Mouse (Mus musculus) ES-Bruce4 (cell line): ENCODE data around the gene Stfa2. TPM values are rescaled to one million over a fixed set of nuclear protein-coding genes. Genes with fewer than 3 reads are reported as not detected.
"Not testable (repeated sequence)": the region's sequence is repeated elsewhere in the genome, so short reads cannot be mapped to it uniquely, and the experiment has no call there.

Experiments used
- H3K27ac ChIP-seq: 2 replicates; pipeline ENCODE4 v1.5.1; 2012; ENCODE audit warnings: low read length, inconsistent platforms; ENCODE audit not compliant: insufficient read depth
- H3K27me3 ChIP-seq: 2 replicates; pipeline ENCODE4 v1.6.1; 2012; ENCODE audit warnings: mild to moderate bottlenecking, low read length, inconsistent platforms; ENCODE audit not compliant: control insufficient read depth, poor library complexity, insufficient read depth, severe bottlenecking
- H3K36me3 ChIP-seq: 2 replicates; pipeline ENCODE4 v1.6.1; 2012; ENCODE audit warnings: inconsistent platforms, mild to moderate bottlenecking, low read length, moderate library complexity; ENCODE audit not compliant: control insufficient read depth, poor library complexity, insufficient read depth, severe bottlenecking
- H3K4me1 ChIP-seq: one replicate; pipeline ENCODE4 v1.8.1; 2011; ENCODE audit warnings: low read length; ENCODE audit not compliant: control insufficient read depth, insufficient read depth
- H3K4me3 ChIP-seq: 2 replicates; pipeline ENCODE4 v1.5.1; 2011; ENCODE audit warnings: low read depth, mild to moderate bottlenecking, low read length
- H3K9ac ChIP-seq: 2 replicates; pipeline ENCODE4 v1.6.1; 2012; ENCODE audit warnings: low read depth, mild to moderate bottlenecking, inconsistent platforms; ENCODE audit not compliant: poor library complexity, severe bottlenecking
- H3K9me3 ChIP-seq: replicated peaks from 2 replicates; pipeline ENCODE4 v1.6.1; 2012; ENCODE audit warnings: mild to moderate bottlenecking, low read length, inconsistent platforms; ENCODE audit not compliant: control insufficient read depth, poor library complexity, insufficient read depth, severe bottlenecking
- CTCF ChIP-seq: IDR thresholded peaks from one replicate; pipeline ENCODE4 v1.8.1; 2011; ENCODE audit warnings: low read depth, low read length
- EP300 ChIP-seq: IDR thresholded peaks from 2 replicates; pipeline ENCODE4 v1.6.1; 2011; ENCODE audit warnings: low read depth, low read length; ENCODE audit not compliant: insufficient read depth
- POLR2A ChIP-seq: IDR thresholded peaks from one replicate; pipeline ENCODE4 v1.8.1; 2011; ENCODE audit warnings: low read length; ENCODE audit not compliant: insufficient read depth
- polyA plus RNA-seq: library from polyadenylated mRNA; stranded (reverse); fragments of >200 nt; gene quantifications from 2 replicates; pipeline ENCODE4 v1.2.4, GENCODE M21; 2011; ENCODE audit warnings: low read depth; ENCODE audit not compliant: missing spikeins, insufficient read depth, insufficient read length

Gene Stfa2
- polyA plus RNA-seq = not detected in 2 replicates

DNA sequence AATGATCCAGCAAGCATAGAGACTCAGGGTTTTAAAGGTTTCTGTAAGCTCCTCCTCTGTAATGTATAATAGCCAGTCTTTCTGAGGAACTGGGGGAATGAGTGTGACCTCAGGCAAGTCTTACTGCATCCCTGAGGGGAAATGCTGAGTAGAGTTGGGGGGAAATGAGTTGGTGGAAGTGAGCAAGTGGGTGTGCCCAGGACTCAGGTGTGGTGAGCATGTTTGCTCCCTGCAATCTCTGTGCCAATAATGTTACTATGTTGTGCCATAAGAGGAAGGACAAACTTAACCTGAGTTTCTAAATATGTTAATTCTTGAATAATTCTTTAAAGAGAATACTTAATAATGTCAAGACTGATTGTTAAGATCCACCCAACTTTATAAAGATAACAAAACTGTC, at the start of gene Stfa2:
Gene Stfa2, minus strand, starts transcription at position 101 of the 400 bp plus-strand sequence.
- TF ChIP-seq CTCF (no peak), EP300 (no peak), POLR2A (no peak)

DNA sequence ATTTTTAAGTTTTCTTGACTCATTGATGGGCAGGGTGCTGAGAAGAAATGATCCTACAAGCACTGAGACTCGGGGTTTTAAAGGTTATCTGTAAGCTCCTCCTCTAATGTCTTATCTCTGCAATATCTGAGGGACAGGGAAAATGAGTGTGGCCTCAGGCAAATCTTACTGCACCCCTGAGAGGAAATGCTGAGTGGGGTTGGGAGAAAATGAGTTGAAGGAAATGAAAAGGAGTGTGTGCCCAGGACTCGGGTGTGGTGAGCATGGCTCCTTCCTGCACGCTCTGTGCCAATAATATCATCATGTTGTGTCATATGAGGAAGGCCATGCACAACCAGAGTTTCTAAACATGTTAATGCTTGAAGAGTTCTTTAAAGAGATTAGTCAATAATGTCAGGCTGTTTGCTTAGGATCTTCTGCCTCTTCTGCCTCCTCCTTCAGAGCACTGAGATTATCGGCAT, 47.1 kb upstream of the Stfa2 start, which contains the start of gene Stfa3:
Gene Stfa3, minus strand, starts transcription at position 51 of the 461 bp plus-strand sequence.
- no peaks in the 10 kb centered on the region for H3K4me1 ChIP-seq
- H3K27ac ChIP-seq = no peak within 1 kb of the TSS
- H3K9me3 ChIP-seq = no peaks in the 10 kb centered on the region
- no peak within 1 kb of the TSS for H3K9ac ChIP-seq
- no peaks in the 10 kb centered on the region for H3K36me3 ChIP-seq
- no peak within 1 kb of the TSS for H3K4me3 ChIP-seq
- H3K27me3 ChIP-seq = no peaks in the 10 kb centered on the region
- TF ChIP-seq POLR2A (no peak), EP300 (no peak), CTCF (no peak)

More for the DNA sequence above, at the start of gene Stfa2:
- H3K9ac ChIP-seq = no peak within 1 kb of the TSS
- no peaks in the 10 kb centered on the region for H3K27me3 ChIP-seq
- H3K4me3 ChIP-seq = no peak within 1 kb of the TSS
- H3K9me3 ChIP-seq = no peaks in the 10 kb centered on the region
- no peaks in the 10 kb centered on the region for H3K36me3 ChIP-seq
- no peak within 1 kb of the TSS for H3K27ac ChIP-seq
- no peaks in the 10 kb centered on the region for H3K4me1 ChIP-seq

DNA sequence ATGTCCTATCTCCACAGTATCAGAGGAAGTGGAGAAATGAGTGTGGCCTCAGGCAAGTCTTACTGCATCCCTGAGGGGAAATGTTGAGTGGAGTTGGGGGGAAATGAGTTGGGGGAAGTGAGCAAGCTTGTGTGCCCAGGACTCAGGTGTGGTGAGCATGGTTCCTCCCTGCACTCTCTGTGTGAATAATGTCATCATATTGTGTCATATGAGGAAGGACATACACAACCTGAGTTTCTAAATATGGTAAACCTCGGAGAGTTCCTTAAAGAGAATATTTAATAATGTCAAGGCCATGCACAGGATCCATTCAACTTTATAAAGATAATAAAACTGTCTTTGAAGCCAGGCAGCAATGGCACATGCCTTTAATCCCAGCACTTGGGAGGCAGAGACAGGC, 12.7 kb upstream of the Stfa2 start:
- H3K27me3 ChIP-seq, H3K27ac ChIP-seq, H3K4me3 ChIP-seq, H3K9me3 ChIP-seq, H3K36me3 ChIP-seq, H3K9ac ChIP-seq, H3K4me1 ChIP-seq: not testable (repeated sequence)

DNA sequence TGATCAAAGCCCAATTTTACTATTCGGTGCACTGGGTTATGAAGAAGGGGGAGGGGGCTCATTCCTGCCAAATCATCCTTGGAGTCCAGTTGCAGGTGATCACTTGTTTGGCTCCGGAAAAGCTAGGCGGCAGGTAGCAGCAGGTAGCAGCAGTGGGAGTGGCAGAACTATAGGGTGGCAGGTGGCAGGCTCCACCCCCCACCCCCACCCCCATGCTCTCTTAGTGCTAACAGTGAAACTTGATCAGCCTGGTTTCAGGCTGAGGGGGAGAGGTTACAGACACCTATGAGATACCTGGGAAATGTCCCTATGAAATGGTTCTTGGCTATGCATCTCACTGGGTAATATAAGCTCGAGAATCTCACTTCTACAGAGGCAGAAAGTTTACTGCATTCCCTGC, 19.2 kb downstream of the Stfa2 start:
- no peak overlapping the region for H3K27ac ChIP-seq
- no peaks in the 10 kb centered on the region for H3K27me3 ChIP-seq
- no peaks in the 10 kb centered on the region for H3K36me3 ChIP-seq
- no peaks in the 10 kb centered on the region for H3K9me3 ChIP-seq
- no peaks in the 10 kb centered on the region for H3K4me1 ChIP-seq
- no peak overlapping the region for H3K9ac ChIP-seq
- TF ChIP-seq EP300 (0 out of 2 replicates have a peak, but pooled peaks have one; percentile 21), POLR2A (no peak)
- H3K4me3 ChIP-seq = no peak overlapping the region

DNA sequence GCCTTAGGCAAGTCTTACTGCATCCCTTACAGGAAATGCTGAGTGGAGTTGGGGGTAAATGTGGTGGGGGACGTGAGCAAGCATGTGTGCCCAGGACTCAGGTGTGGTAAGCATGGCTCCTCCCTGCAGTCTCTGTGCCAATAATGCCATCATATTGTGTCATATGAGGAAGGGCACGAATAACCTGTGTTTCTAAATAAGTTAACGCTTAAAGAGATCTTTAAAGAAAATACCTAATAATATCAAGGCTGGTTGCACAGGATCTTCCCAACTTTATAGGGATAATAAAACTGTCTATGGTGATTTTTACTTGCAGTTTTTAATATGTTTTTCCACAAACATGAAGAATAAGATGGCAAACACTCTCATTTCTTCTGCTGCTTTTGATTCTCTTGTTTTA, 40.6 kb downstream of the Stfa2 start, which contains the start of gene BC100530:
Gene BC100530, minus strand, starts transcription at position 101 of the 400 bp plus-strand sequence.
- H3K27ac ChIP-seq, H3K9me3 ChIP-seq, H3K4me3 ChIP-seq, H3K4me1 ChIP-seq, H3K27me3 ChIP-seq, H3K36me3 ChIP-seq, H3K9ac ChIP-seq: not testable (repeated sequence)

Other genes starting within 250 kb of the Stfa2 start
- not detected in 2 replicates for gene Gm5483, start 224.2 kb downstream of the Stfa2 start, polyA plus RNA-seq
- gene Gm5416, start 198.1 kb downstream of the Stfa2 start, polyA plus RNA-seq = not detected in 2 replicates
- gene 2010005H15Rik, start 187.0 kb downstream of the Stfa2 start, polyA plus RNA-seq = not detected in 2 replicates
- not detected in 2 replicates for gene Stfa1, start 131.5 kb downstream of the Stfa2 start, polyA plus RNA-seq
- not detected in 2 replicates for gene BC117090, start 74.1 kb downstream of the Stfa2 start, polyA plus RNA-seq
- gene BC100530, start 40.7 kb downstream of the Stfa2 start, polyA plus RNA-seq = not detected in 2 replicates
- not detected in 2 replicates for gene Stfa3, start 46.9 kb upstream of the Stfa2 start, polyA plus RNA-seq
- 0.39 and 0.68 TPM in 2 replicates for gene Casr, start 153.7 kb upstream of the Stfa2 start, polyA plus RNA-seq